Mouse (Mus musculus) midbrain, embryonic 16.5 days (tissue): ENCODE measurements around the gene Mpped2. TPM values are rescaled to one million over a fixed set of nuclear protein-coding genes. Genes with fewer than 3 reads are reported as not detected.
A peak's percentile ranks its signal among the peaks of the same experiment; 100 is the strongest.

ENCODE experiments used
- ATAC-seq: fragments of 200-750 bp; cut with Nextera tagmentation; 2 replicates; pipeline ENCODE4 v1.8.0; 2017; ENCODE audit warnings: moderate TSS enrichment
- H3K27ac ChIP-seq: fragments of 300-500 bp; sonication (generic); 2 replicates; pipeline ENCODE4 v1.5.1; 2014; ENCODE audit warnings: mild to moderate bottlenecking, low read length, mixed read lengths
- H3K27me3 ChIP-seq: fragments of 300-500 bp; sonication (generic); 2 replicates; pipeline ENCODE4 v1.6.1; 2014; ENCODE audit warnings: low read depth, low read length, mixed read lengths; ENCODE audit not compliant: control insufficient read depth, insufficient read depth
- H3K36me3 ChIP-seq: fragments of 300-500 bp; sonication (generic); 2 replicates; pipeline ENCODE4 v1.6.1; 2014; ENCODE audit warnings: mild to moderate bottlenecking, low read length, moderate library complexity, mixed read lengths; ENCODE audit not compliant: control insufficient read depth, insufficient read depth
- H3K4me1 ChIP-seq: fragments of 300-500 bp; sonication (generic); 2 replicates; pipeline ENCODE4 v1.6.1; 2014; ENCODE audit warnings: mild to moderate bottlenecking, low read length, mixed read lengths; ENCODE audit not compliant: control insufficient read depth, insufficient read depth
- H3K4me2 ChIP-seq: fragments of 300-500 bp; sonication (generic); 2 replicates; pipeline ENCODE4 v1.6.1; 2014; ENCODE audit warnings: mild to moderate bottlenecking, low read length, mixed read lengths
- H3K4me3 ChIP-seq: fragments of 300-500 bp; sonication (generic); 2 replicates; pipeline ENCODE4 v1.5.1; 2014; ENCODE audit warnings: low read depth, mild to moderate bottlenecking, low read length, moderate library complexity, mixed read lengths
- H3K9ac ChIP-seq: fragments of 300-500 bp; sonication (generic); 2 replicates; pipeline ENCODE4 v1.6.1; 2014; ENCODE audit warnings: low read depth, low read length, mixed read lengths
- H3K9me3 ChIP-seq: fragments of 300-500 bp; sonication (generic); replicated peaks from 2 replicates; pipeline ENCODE4 v1.6.1; 2014; ENCODE audit warnings: mild to moderate bottlenecking, low read length, mixed read lengths; ENCODE audit not compliant: control insufficient read depth, poor library complexity, severe bottlenecking
- WGBS: fragments of 180-500 bp; shearing (Covaris S2); extraction: QIAGEN DNeasy Blood & Tissue Kit; methylation state at CpG from one replicate; pipeline ENCODE4 v1.1.7; 2014; 5-methylcytosine and 5-hydroxymethylcytosine counted together
- polyA plus RNA-seq: library from polyadenylated mRNA; unstranded; fragments of >200 nt; fragmentation: Nextera tagmentation; extraction: Ambion mirVana; gene quantifications from 2 replicates; pipeline ENCODE4 v1.2.1, GENCODE M21; 2015

Mpped2 gene
- polyA plus RNA-seq, 1 experiment from 2014 or later = 110 TPM

DNA sequence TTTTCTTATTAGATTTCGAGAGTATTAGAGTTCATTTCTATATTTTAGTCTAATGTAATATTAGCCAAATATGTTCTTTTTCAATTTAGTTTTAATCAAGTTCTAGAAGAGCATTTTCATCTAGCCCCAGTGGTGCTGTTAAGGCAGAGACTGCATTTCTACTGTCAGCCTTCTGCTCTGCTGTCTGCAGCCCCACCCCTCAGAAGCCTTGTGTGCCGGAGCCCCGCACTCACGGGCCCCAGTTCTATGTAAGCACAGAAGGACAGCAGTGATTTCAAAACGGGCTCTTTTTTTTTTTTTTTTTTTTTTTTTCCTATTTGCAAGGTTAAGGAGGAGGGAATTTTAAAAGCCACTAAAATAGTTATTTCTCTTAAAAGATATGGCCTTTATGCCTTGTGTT lies 79.6 kb downstream of the Mpped2 start:
- Histone ChIP-seq H3K9me3 (no peaks in the 10 kb centered on the region), H3K4me2 (no peak overlapping the region), H3K36me3 (no peaks in the 10 kb centered on the region), H3K4me1 (peaks cover 2% of the 10 kb centered on the region; the same call in 1 of the 2 replicates), H3K4me3 (no peak overlapping the region), H3K9ac (no peak overlapping the region), H3K27me3 (no peaks in the 10 kb centered on the region), H3K27ac (no peak overlapping the region)
- 44% methylated on average over 5 of the region's 5 CpGs for WGBS
- no peak for ATAC-seq

DNA sequence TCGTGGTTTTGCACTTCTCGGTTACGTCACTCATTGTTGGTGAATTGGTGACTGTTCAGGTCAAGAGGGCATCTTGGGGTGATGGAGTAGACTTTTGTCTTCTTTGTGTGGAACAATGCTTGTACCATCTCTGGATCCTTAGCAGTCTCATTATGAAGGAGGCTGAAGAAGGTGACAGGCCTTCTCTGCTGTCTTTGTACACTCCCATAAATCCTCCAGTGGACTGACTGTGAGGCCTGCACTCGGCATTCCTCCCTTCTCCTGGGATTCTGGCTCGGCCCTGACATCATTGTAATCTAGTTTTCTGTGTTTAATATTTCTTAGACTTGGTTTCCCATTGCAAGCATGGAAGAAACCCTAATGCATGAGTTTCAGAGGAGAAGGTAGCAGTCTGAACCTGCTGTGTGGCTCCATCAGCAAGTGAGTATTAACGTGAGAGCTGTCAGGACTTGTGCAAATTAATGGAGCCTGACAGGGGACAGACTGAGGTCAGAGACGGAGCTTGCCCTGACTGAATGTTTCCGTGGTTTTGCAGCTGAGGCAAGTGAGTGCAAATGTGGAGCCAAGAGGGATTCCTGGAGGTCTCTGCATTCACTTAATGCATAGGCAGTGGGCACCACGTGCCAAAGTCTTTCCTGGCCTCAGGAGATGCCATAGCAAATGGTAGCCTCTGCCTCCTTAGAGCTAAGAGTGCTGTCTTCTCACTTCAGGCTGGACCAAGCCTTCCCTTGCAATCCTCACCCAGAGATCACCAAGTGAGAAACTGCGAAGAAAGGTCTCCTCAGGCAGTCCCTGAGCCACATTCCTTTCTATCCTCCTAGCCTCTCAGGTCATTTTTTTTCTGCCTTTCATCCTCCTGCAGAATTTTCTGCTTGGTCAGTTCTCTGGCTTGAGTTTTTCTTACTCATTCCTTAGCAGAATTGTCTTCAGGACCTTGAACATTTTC lies 81.5 kb downstream of the Mpped2 start:
- H3K4me3 ChIP-seq = no peak overlapping the region
- H3K4me1 ChIP-seq = peaks cover 2% of the 10 kb centered on the region; the same call in 1 of the 2 replicates
- no peaks in the 10 kb centered on the region for H3K9me3 ChIP-seq
- no peak for ATAC-seq
- H3K36me3 ChIP-seq = no peaks in the 10 kb centered on the region
- H3K27me3 ChIP-seq = no peaks in the 10 kb centered on the region
- H3K27ac ChIP-seq = no peak overlapping the region
- no peak overlapping the region for H3K4me2 ChIP-seq
- no peak overlapping the region for H3K9ac ChIP-seq
- WGBS = 55% methylated on average over 10 of the region's 10 CpGs

DNA sequence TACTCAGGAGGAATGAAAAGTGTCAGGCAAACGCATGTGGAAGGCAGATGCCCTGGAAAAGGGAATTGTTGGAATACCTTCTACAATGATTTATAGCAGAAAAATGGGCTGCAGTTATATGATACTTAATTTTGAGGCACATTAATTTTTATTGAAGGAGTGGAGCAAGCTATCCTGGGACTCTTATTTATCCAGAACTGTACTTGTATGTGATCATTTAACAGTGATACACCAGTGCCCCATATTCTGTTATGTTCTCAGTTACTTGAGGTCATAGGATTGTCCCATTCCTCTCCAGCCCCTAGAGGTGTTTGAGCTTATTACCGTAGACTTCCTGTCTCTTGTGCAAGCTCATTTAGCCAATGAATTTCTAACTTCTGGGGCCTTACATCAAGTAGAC lies 82.9 kb downstream of the Mpped2 start:
- H3K4me3 ChIP-seq = no peak overlapping the region
- no peak overlapping the region for H3K27ac ChIP-seq
- WGBS = 90% methylated on average over 2 of the region's 2 CpGs
- peaks cover 4% of the 10 kb centered on the region for H3K4me1 ChIP-seq
- H3K9me3 ChIP-seq = no peaks in the 10 kb centered on the region
- no peaks in the 10 kb centered on the region for H3K27me3 ChIP-seq
- ATAC-seq = no peak
- no peaks in the 10 kb centered on the region for H3K36me3 ChIP-seq
- H3K4me2 ChIP-seq = no peak overlapping the region
- no peak overlapping the region for H3K9ac ChIP-seq

DNA sequence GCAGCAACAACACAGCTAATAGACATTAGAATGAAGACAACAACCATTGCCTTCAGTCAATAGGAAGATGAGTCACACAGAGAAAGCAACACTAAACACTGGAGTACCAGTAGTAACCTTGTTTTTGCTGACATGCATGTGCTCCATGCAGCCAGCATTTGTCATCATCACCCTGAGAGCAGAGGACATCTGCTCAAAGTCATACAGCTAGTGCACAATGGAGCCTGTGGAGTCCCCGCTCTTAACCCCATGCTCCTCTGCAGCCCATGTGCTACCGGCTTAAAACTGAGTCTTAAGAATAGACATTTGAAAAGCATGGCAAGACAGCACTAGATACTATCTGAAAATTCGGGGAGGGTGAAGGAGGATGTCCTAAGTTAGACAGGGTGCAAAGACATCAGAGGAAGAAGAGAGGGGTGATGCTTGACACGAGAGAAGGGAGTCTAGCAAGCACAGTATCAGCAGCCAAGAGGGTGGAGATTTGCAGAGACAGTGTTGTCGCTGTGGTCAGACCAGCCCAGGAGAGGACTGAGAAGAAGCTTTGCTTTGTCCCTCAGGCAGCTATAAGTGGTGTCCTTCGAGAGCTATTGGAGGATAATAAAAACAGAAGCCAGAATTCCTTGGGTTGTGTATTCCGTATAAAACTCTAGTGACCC lies 85.9 kb downstream of the Mpped2 start:
- no peaks in the 10 kb centered on the region for H3K36me3 ChIP-seq
- H3K4me2 ChIP-seq = no peak overlapping the region
- no peak overlapping the region for H3K4me3 ChIP-seq
- no peak overlapping the region for H3K27ac ChIP-seq
- H3K9ac ChIP-seq = no peak overlapping the region
- H3K27me3 ChIP-seq = no peaks in the 10 kb centered on the region
- H3K9me3 ChIP-seq = no peaks in the 10 kb centered on the region
- no peak for ATAC-seq
- peaks cover 19% of the 10 kb centered on the region for H3K4me1 ChIP-seq
- WGBS = 88% methylated on average over 7 of the region's 7 CpGs

DNA sequence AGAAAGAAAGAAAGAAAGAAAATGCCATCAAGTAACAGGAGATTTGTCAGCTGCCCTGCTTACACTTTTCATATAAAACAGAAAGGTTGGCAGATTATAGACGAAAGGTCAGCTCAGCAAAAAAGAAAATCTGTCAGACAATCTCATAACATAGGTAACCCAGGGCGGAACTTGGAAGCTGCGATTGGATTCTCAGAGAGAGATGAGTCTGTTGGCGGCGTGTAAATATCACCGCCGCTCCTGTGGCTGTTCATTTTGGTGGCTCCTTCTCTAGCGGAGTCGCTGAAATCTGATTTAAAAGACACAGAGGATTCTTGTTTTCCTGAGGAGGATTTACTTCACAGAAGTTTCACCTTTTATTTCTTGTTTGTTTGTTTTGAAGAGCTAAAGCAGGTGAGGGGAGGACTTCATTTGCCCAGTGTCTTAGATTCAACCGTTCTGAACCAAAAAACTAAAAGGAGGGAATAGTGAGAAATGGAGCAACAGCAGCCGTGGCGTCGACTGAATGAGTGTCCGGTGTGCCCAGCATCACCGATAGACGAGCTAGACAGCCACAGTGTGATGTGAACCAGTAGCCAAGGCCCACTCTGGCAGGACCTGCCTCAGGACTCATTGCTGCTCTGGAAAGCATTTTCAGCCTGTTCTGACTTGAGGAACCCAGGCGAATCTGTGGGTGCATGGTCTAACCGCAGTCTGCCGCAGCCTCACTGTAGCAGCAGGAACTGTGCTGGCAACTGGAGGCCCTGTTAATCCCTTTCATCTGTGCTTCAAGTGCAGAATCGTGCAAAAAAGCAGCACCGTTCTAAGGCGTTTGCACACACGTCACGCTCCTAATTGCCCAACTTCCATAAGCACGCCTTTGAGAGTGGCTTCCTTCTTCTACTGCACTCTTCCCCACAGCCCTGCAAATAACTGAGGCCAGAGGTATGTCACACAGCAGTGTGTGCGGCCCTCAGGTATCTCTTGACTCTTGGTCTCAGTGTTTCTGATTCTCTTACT lies 88.4 kb downstream of the Mpped2 start:
- Histone ChIP-seq H3K9me3 (no peaks in the 10 kb centered on the region), H3K4me1 (peaks cover 19% of the 10 kb centered on the region), H3K27ac (peak overlapping the region; percentile 75), H3K4me2 (peak overlapping the region; percentile 26), H3K4me3 (no peak overlapping the region), H3K27me3 (no peaks in the 10 kb centered on the region), H3K36me3 (no peaks in the 10 kb centered on the region), H3K9ac (peak overlapping the region; percentile 34; the same call in 1 of the 2 replicates)
- peak; percentile 74 for ATAC-seq
- 41% methylated on average over 26 of the region's 26 CpGs for WGBS

DNA sequence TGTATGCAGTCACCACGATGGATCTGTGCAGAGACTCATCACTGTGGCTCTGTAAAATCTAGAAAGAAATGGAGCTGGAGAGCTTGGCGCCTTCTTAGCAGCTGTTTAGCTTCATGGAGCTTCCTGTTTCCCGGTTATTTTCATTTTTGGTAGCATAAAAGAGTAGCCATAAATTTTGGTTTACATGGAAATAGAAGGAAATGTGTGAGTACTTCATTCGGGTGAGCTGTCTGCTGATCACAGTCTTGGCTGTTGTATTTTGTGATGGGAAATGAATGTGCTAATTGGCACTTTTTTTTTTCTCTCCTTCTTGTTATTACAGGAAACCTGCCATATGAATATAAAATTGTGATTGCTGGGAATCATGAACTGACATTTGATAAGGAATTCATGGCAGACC lies 90.2 kb downstream of the Mpped2 start:
- Histone ChIP-seq H3K9me3 (no peaks in the 10 kb centered on the region), H3K27me3 (no peaks in the 10 kb centered on the region), H3K4me1 (peaks cover 22% of the 10 kb centered on the region), H3K9ac (no peak overlapping the region), H3K27ac (no peak overlapping the region), H3K4me2 (no peak overlapping the region), H3K36me3 (no peaks in the 10 kb centered on the region), H3K4me3 (no peak overlapping the region)
- ATAC-seq = no peak
- 76% methylated on average over 4 of the region's 4 CpGs for WGBS

DNA sequence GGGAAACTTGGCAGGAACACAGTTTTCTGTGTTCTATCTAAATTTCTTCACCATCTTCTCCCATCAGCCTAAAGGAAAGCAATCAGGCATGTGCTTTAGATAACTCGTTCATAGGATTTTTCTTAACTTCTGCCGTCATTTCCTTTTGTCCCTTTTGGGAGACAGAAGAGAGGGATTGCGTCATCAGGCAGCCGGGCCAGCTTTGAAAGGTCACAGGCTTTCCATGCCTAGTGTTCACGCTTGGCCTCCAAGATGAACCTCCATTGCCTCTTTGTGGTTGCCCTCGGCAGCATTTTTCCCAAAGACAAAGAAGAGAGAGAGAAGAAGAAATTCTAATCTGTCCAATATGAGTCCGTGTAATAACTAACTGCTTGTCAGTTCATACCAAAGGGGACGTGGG lies 95.0 kb downstream of the Mpped2 start:
- H3K27ac ChIP-seq = no peak overlapping the region
- ATAC-seq = no peak
- 33% methylated on average over 8 of the region's 8 CpGs for WGBS

DNA sequence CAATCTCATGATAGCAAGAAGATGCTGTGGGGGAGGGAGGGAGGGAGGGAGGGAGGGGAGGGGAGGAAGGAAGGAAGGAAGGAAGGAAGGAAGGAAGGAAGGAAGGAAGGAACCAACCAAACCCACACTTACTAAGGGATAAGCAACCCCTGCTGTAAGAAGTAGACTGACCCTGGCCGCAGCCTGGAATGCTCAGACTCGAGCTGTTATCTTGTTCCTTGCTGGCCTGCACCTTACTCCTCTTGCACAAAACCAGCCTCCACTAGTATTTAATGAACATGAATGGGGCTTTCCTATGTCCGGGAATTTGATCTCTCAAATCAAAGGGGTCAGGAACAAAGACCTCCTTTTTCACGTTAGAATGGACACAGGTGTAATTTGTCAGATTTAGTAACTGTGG lies 95.5 kb downstream of the Mpped2 start:
- Histone ChIP-seq H3K27me3 (no peaks in the 10 kb centered on the region), H3K4me1 (0 out of 2 replicates have a peak, but pooled peaks cover 7% of the 10 kb centered on the region), H3K4me2 (no peak overlapping the region), H3K27ac (no peak overlapping the region), H3K9ac (no peak overlapping the region), H3K36me3 (no peaks in the 10 kb centered on the region), H3K9me3 (no peaks in the 10 kb centered on the region), H3K4me3 (no peak overlapping the region)
- WGBS = 58% methylated on average over 4 of the region's 4 CpGs
- ATAC-seq = no peak

More for the DNA sequence above, 95.0 kb downstream of the Mpped2 start:
- Histone ChIP-seq H3K4me1 (0 out of 2 replicates have a peak, but pooled peaks cover 7% of the 10 kb centered on the region), H3K9me3 (no peaks in the 10 kb centered on the region), H3K36me3 (no peaks in the 10 kb centered on the region), H3K4me3 (no peak overlapping the region), H3K27me3 (no peaks in the 10 kb centered on the region), H3K4me2 (no peak overlapping the region), H3K9ac (no peak overlapping the region)
